Mouse (Mus musculus) liver, postnatal 0 days (tissue): ENCODE results near the gene 1110057P08Rik.

Source experiments
- CTCF ChIP-seq: sonication (generic); IDR thresholded peaks from 2 replicates; pipeline ENCODE4 v1.5.1; 2016; ENCODE audit warnings: antibody characterized with exemption, low read depth
- EP300 ChIP-seq: IDR thresholded peaks from 2 replicates; pipeline ENCODE4 v1.6.1; 2016; ENCODE audit warnings: antibody characterized with exemption, low read depth, mild to moderate bottlenecking

GRCm38 (mm10) chr16:89188621-89189020 lies 14.1 kb downstream of the 1110057P08Rik start:
- TF ChIP-seq CTCF (no peak), EP300 (no peak)
